Mouse (Mus musculus) cerebellum, adult 2 months (tissue): Measurements from ENCODE around the gene Fosb.

Source experiments
- CTCF ChIP-seq: fragments of 200-500 bp; IDR thresholded peaks from 2 replicates; pipeline ENCODE4 v1.5.1; 2011; ENCODE audit warnings: low read depth, mild to moderate bottlenecking, control low read depth, low read length, moderate library complexity, borderline replicate concordance; ENCODE audit not compliant: insufficient read depth
- POLR2A ChIP-seq: fragments of 200-500 bp; IDR thresholded peaks from 2 replicates; pipeline ENCODE4 v1.6.1; 2011; ENCODE audit warnings: low read length, control low read depth, borderline replicate concordance; ENCODE audit not compliant: insufficient read depth

- TF ChIP-seq CTCF (no peak), POLR2A (peak; percentile 92)
These were observed 49.5 kb upstream of the Fosb start, which contains the start of the genes Cd3eap and Ppp1r13l for GRCm38 (mm10) chr7:19359299-19359891.
